In the genomic region with DNA sequence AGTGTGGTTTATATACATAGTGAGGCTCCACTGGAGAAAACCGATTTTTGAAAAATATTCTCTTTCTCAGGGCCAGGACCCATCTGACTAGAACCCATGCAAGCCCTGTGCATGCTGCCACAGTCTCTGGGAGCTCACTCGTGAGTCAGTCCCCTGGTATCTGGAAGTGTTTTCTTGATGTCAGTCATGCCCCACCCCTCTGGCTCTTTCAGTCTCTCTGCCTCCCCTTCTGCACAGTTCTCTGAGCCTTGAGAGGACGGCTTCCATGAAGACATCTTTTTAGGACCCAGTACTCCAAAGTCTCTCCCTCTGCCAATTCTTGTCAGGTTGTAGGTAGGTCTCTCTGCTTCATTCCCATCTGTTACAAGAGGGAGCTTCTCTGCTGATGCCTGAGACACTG, we compare ENCODE assay signal across 12 mouse cellular contexts.
DNase-seq lines count a peak whose midpoint lies in the region; ATAC-seq and TF ChIP-seq lines count a peak whose summit lies in the region.
"Had no signal": no experiment of that assay in that cellular context is flagged by ENCODE, and none has a peak within 500 bp of the region (broad histone marks: within the 10 kb centered on the region; RNA-seq: fewer than 3 reads in every experiment).

No protein-coding gene starts in this region.

- H3K4me1 ChIP-seq in embryonic fibroblast, embryonic 13.5 days (ENCODE audit: control insufficient read depth, insufficient read depth, low read length), result peaks cover 10% of the 10 kb centered on the region
- peaks cover 5% of the 10 kb centered on the region for H3K4me1 ChIP-seq in midbrain, embryonic 11.5 days (ENCODE audit: control insufficient read depth, insufficient read depth, low read length)
- H3K4me1 ChIP-seq in forebrain, embryonic 11.5 days (replicated peaks; ENCODE audit: control insufficient read depth, insufficient read depth, low read length), result no peaks in the 10 kb centered on the region
- H3K4me1 ChIP-seq in midbrain, embryonic 10.5 days, result peaks cover 33% of the 10 kb centered on the region

- no peak overlapping the region for H3K9ac ChIP-seq in midbrain, embryonic 11.5 days (ENCODE audit: low read length)
- H3K9ac ChIP-seq in forebrain, embryonic 11.5 days (ENCODE audit: low read length), result no peak overlapping the region
- H3K9ac ChIP-seq: midbrain, embryonic 13.5 days had no signal

- no peak for ATAC-seq in midbrain, embryonic 11.5 days (ENCODE audit: low FRiP score)
- no peak for ATAC-seq in forebrain, embryonic 11.5 days (replicated peaks; ENCODE audit: low FRiP score)
- ATAC-seq: midbrain, embryonic 13.5 days had no signal

- no peak overlapping the region; the same call in 1 of the 2 replicates for H3K4me3 ChIP-seq in embryonic fibroblast, embryonic 13.5 days (ENCODE audit: insufficient read depth, low read length)
- H3K4me3 ChIP-seq in midbrain, embryonic 11.5 days (ENCODE audit: low read depth, low read length), result no peak overlapping the region
- no peak overlapping the region for H3K4me3 ChIP-seq in forebrain, embryonic 11.5 days (ENCODE audit: low read depth, low read length)
- no peak overlapping the region for H3K4me3 ChIP-seq in midbrain, embryonic 10.5 days
- H3K4me3 ChIP-seq: midbrain, embryonic 13.5 days had no signal

- no peak for TF ChIP-seq CTCF in embryonic fibroblast, embryonic 13.5 days (IDR thresholded peaks at IDR 0.05; ENCODE audit: borderline replicate concordance, insufficient read depth, low read length)

- H3K4me2 ChIP-seq in midbrain, embryonic 11.5 days, result no peak overlapping the region
- H3K4me2 ChIP-seq in forebrain, embryonic 11.5 days (ENCODE audit: low read depth, low read length, severe bottlenecking), result no peak overlapping the region
- H3K4me2 ChIP-seq: midbrain, embryonic 13.5 days had no signal

- WGBS in midbrain, embryonic 11.5 days, result 49% methylated on average over 3 of the region's 3 CpGs
- WGBS in forebrain, embryonic 11.5 days, result 50% methylated on average over 3 of the region's 3 CpGs
- WGBS in midbrain, embryonic 10.5 days, result 43% methylated on average over 3 of the region's 3 CpGs

- peak overlapping the region; percentile 76 for H3K27ac ChIP-seq in embryonic fibroblast, embryonic 13.5 days (ENCODE audit: insufficient read depth, low read length)
- H3K27ac ChIP-seq in midbrain, embryonic 11.5 days (ENCODE audit: low read depth, low read length), result no peak overlapping the region
- no peak overlapping the region for H3K27ac ChIP-seq in forebrain, embryonic 11.5 days (ENCODE audit: low read depth, low read length)
- H3K27ac ChIP-seq in midbrain, embryonic 10.5 days (replicated peaks), result no peak overlapping the region
- H3K27ac ChIP-seq: midbrain, embryonic 13.5 days had no signal

- TF ChIP-seq POLR2A in embryonic fibroblast, embryonic 13.5 days (IDR thresholded peaks at IDR 0.05; ENCODE audit: low read depth, low read length), result peak; percentile 43; the same call in 1 of the 2 replicates

- H3K36me3 ChIP-seq in midbrain, embryonic 11.5 days (ENCODE audit: control insufficient read depth, insufficient read depth, low read length), result no peaks in the 10 kb centered on the region
- H3K36me3 ChIP-seq in forebrain, embryonic 11.5 days (ENCODE audit: control insufficient read depth, insufficient read depth, low read length), result no peaks in the 10 kb centered on the region
- H3K36me3 ChIP-seq in midbrain, embryonic 10.5 days, result no peaks in the 10 kb centered on the region
- H3K36me3 ChIP-seq: midbrain, embryonic 13.5 days had no signal

- no peaks in the 10 kb centered on the region for H3K9me3 ChIP-seq in midbrain, embryonic 11.5 days (ENCODE audit: control insufficient read depth, low read length)
- no peaks in the 10 kb centered on the region for H3K9me3 ChIP-seq in forebrain, embryonic 11.5 days (ENCODE audit: control insufficient read depth, low read length)
- no peaks in the 10 kb centered on the region for H3K9me3 ChIP-seq in midbrain, embryonic 10.5 days (replicated peaks)
- H3K9me3 ChIP-seq: midbrain, embryonic 13.5 days had no signal

- H3K27me3 ChIP-seq in midbrain, embryonic 11.5 days (ENCODE audit: control insufficient read depth, insufficient read depth, low read length), result no peaks in the 10 kb centered on the region
- no peaks in the 10 kb centered on the region for H3K27me3 ChIP-seq in forebrain, embryonic 11.5 days (ENCODE audit: control insufficient read depth, insufficient read depth, low read length)
- H3K27me3 ChIP-seq in midbrain, embryonic 10.5 days (ENCODE audit: low read depth, poor library complexity, severe bottlenecking), result no peaks in the 10 kb centered on the region
- H3K27me3 ChIP-seq: midbrain, embryonic 13.5 days had no signal

- DNase-seq in embryo, embryonic 11 days, result peak; percentile 16
- no peak for DNase-seq in embryo, embryonic 10.5 days (ENCODE audit: low spot score)
- DNase-seq in Muller cell, postnatal 12 days (ENCODE audit: inconsistent ontology term), result peak; percentile 51
- peak; percentile 19 to 28 for DNase-seq in lung, postnatal 4 days
- no peak for DNase-seq in midbrain, embryonic 11.5 days (ENCODE audit: low spot score, missing footprints)
- no peak for DNase-seq in forebrain, embryonic 11.5 days (ENCODE audit: low spot score)
- no peak for DNase-seq in midbrain, embryonic 10.5 days (ENCODE audit: low spot score)
- DNase-seq: kidney, adult 9 months; liver; right cerebral cortex, postnatal 25 days had no signal

Comparison
In these comparisons a context has a peak if more than half of its experiments do, and no peak if none do; other contexts are left out.
1. DNase-seq: peak in embryo, embryonic 11 days (single experiment), Muller cell, postnatal 12 days (single experiment) and lung, postnatal 4 days (2 of 2); none in embryo, embryonic 10.5 days (single experiment), midbrain, embryonic 11.5 days (single experiment), forebrain, embryonic 11.5 days (single experiment) and midbrain, embryonic 10.5 days (single experiment).